ENCODE assay signal across 27 mouse cellular contexts in genomic region chr5:52026148-52026547, GRCm38 (mm10).
DNase-seq lines count a peak whose midpoint lies in the region; ATAC-seq and TF ChIP-seq lines count a peak whose summit lies in the region.
"Had no signal": no experiment of that assay in that cellular context is flagged by ENCODE, and none has a peak within 500 bp of the region (broad histone marks: within the 10 kb centered on the region; RNA-seq: fewer than 3 reads in every experiment).

No protein-coding gene starts in this region.

- TF ChIP-seq EP300 in MEL (IDR thresholded peaks at IDR 0.05; ENCODE audit: low read depth in 1 of 2, low read length in 2 of 2): no peak; a peak in 1 of 4 replicates

- H3K4me3 ChIP-seq in MEL (ENCODE audit: control insufficient read depth in 1 of 2, insufficient read depth in 1 of 2, low read depth in 2 of 2, low read length in 2 of 2): no peak overlapping the region
- no peak overlapping the region for H3K4me3 ChIP-seq in hindbrain, postnatal 0 days (ENCODE audit: low read length)
- H3K4me3 ChIP-seq: embryonic facial prominence, embryonic 10.5 days; embryonic facial prominence, embryonic 13.5 days; erythroblast, embryonic 14.5 days; forebrain, embryonic 12.5 days; forebrain, embryonic 15.5 days; heart, adult 2 months; heart, embryonic 10.5 days; heart, embryonic 13.5 days; hindbrain, embryonic 10.5 days; hindbrain, embryonic 13.5 days had no signal

- TF ChIP-seq POLR2A in MEL (IDR thresholded peaks at IDR 0.05; ENCODE audit: control insufficient read depth in 1 of 2, insufficient read depth in 1 of 2, low read depth in 1 of 2, low read length in 2 of 2, poor library complexity in 1 of 2): no peak

- intact Hi-C loops in heart, postnatal 10 days (cut with DNase I): no loop called here

- H3K4me1 ChIP-seq in MEL (ENCODE audit: control insufficient read depth in 1 of 2, insufficient read depth in 2 of 2, low read length in 2 of 2): peaks cover 0 to 12% of the 10 kb centered on the region in 2 experiments; a peak in 2 of 4 replicates
- no peaks in the 10 kb centered on the region for H3K4me1 ChIP-seq in hindbrain, postnatal 0 days (ENCODE audit: insufficient read depth, low read length)
- H3K4me1 ChIP-seq: embryonic facial prominence, embryonic 10.5 days; embryonic facial prominence, embryonic 13.5 days; forebrain, embryonic 12.5 days; hindbrain, embryonic 10.5 days; hindbrain, embryonic 13.5 days had no signal

- ATAC-seq in common myeloid progenitor, adult 5-6 weeks (replicated peaks; ENCODE audit: low read depth, poor library complexity, severe bottlenecking): peak; percentile 67
- peak; percentile 54; the same call in 1 of the 2 replicates for ATAC-seq in megakaryocyte, adult 5-6 weeks (ENCODE audit: poor library complexity, severe bottlenecking)
- ATAC-seq in CD4-positive, CD25-positive, alpha-beta regulatory T cell, adult 4 months: no peak
- ATAC-seq in hindbrain, postnatal 0 days: no peak
- ATAC-seq: forebrain, embryonic 15.5 days; intestine, postnatal 0 days had no signal

- peaks cover 0 to 13% of the 10 kb centered on the region in 2 experiments; a peak in 2 of 4 replicates for H3K36me3 ChIP-seq in MEL (ENCODE audit: control insufficient read depth in 1 of 2, insufficient read depth in 2 of 2, low read length in 2 of 2)
- no peaks in the 10 kb centered on the region for H3K36me3 ChIP-seq in hindbrain, postnatal 0 days (ENCODE audit: insufficient read depth, low read length)
- H3K36me3 ChIP-seq: embryonic facial prominence, embryonic 10.5 days; embryonic facial prominence, embryonic 13.5 days; forebrain, embryonic 12.5 days; forebrain, embryonic 15.5 days; heart, embryonic 10.5 days; heart, embryonic 13.5 days; hindbrain, embryonic 10.5 days; hindbrain, embryonic 13.5 days had no signal

- H3K79me2 ChIP-seq in MEL (ENCODE audit: control insufficient read depth, insufficient read depth, low read length, poor library complexity): no peaks in the 10 kb centered on the region

- TF ChIP-seq CTCF in MEL (IDR thresholded peaks at IDR 0.05 in 2 of 3, conservative IDR thresholded peaks at IDR 0.05 in 1 of 3; ENCODE audit: control insufficient read depth in 1 of 3, insufficient read depth in 1 of 3, low read depth in 2 of 3, low read length in 3 of 3, poor library complexity in 1 of 3, severe bottlenecking in 1 of 3): no peak
- no peak for TF ChIP-seq CTCF in hindbrain, postnatal 0 days (IDR thresholded peaks at IDR 0.05; ENCODE audit: low read depth)

- no peak overlapping the region for H3K27ac ChIP-seq in MEL (ENCODE audit: control insufficient read depth, low read depth, low read length)
- no peak overlapping the region for H3K27ac ChIP-seq in hindbrain, postnatal 0 days
- H3K27ac ChIP-seq: embryonic facial prominence, embryonic 10.5 days; embryonic facial prominence, embryonic 13.5 days; forebrain, embryonic 12.5 days; forebrain, embryonic 15.5 days; heart, adult 2 months; heart, embryonic 10.5 days; heart, embryonic 13.5 days; hindbrain, embryonic 10.5 days; hindbrain, embryonic 13.5 days had no signal

- DNase-seq in MEL (ENCODE audit: low read depth, low spot score): peak; percentile 72
- no peak for DNase-seq in heart, postnatal 10 days
- no peak for DNase-seq in hindbrain, postnatal 0 days (ENCODE audit: low spot score)
- DNase-seq: adrenal gland, adult 2 months; adrenal gland, postnatal 14 days; B cell, adult 2 months; cerebellum, adult 11 months; cerebellum, adult 2 months; cerebellum, adult 9-11 months; cerebellum, postnatal 25 days; embryo, embryonic 11 days; gastrocnemius, postnatal 25 days; kidney, adult 2 months had no signal

- no peak for TF ChIP-seq RAD21 in MEL (IDR thresholded peaks at IDR 0.05; ENCODE audit: low read depth, low read length)

- H3K27me3 ChIP-seq in MEL (ENCODE audit: control insufficient read depth in 1 of 2, insufficient read depth in 2 of 2, low read length in 2 of 2): no peaks in the 10 kb centered on the region
- H3K27me3 ChIP-seq in hindbrain, postnatal 0 days (ENCODE audit: insufficient read depth, low read length): no peaks in the 10 kb centered on the region
- H3K27me3 ChIP-seq: embryonic facial prominence, embryonic 13.5 days; forebrain, embryonic 12.5 days; forebrain, embryonic 15.5 days; heart, embryonic 13.5 days; hindbrain, embryonic 13.5 days had no signal

- H3K4me2 ChIP-seq in hindbrain, postnatal 0 days (ENCODE audit: low read depth, low read length): no peak overlapping the region
- H3K4me2 ChIP-seq: embryonic facial prominence, embryonic 13.5 days; forebrain, embryonic 12.5 days; forebrain, embryonic 15.5 days; heart, embryonic 13.5 days; hindbrain, embryonic 13.5 days had no signal

- H3K9me3 ChIP-seq in MEL (replicated peaks; ENCODE audit: insufficient read depth, low read length): no peaks in the 10 kb centered on the region
- H3K9me3 ChIP-seq in hindbrain, postnatal 0 days (ENCODE audit: low read length): no peaks in the 10 kb centered on the region
- H3K9me3 ChIP-seq: embryonic facial prominence, embryonic 10.5 days; embryonic facial prominence, embryonic 13.5 days; forebrain, embryonic 12.5 days; forebrain, embryonic 15.5 days; heart, embryonic 10.5 days; heart, embryonic 13.5 days; hindbrain, embryonic 10.5 days; hindbrain, embryonic 13.5 days had no signal

- no peak overlapping the region for H3K9ac ChIP-seq in MEL (ENCODE audit: control insufficient read depth, low read depth, low read length, poor library complexity, severe bottlenecking)
- no peak overlapping the region for H3K9ac ChIP-seq in hindbrain, postnatal 0 days (replicated peaks; ENCODE audit: low read length)
- H3K9ac ChIP-seq: embryonic facial prominence, embryonic 13.5 days; forebrain, embryonic 12.5 days; forebrain, embryonic 15.5 days; heart, embryonic 13.5 days; hindbrain, embryonic 13.5 days had no signal

- 78% methylated on average over 3 of the region's 3 CpGs for WGBS in hindbrain, postnatal 0 days

TF ChIP-seq in MEL, 35 proteins besides CTCF, POLR2A, EP300 and RAD21:
- no peak for TF ChIP-seq TAL1 (IDR thresholded peaks at IDR 0.05; ENCODE audit: low read length)
- TF ChIP-seq ELF1 (IDR thresholded peaks at IDR 0.05; ENCODE audit: low read depth, low read length): 0 out of 2 replicates have a peak, but pooled peaks have one; percentile 15
- no peak for TF ChIP-seq MAZ (IDR thresholded peaks at IDR 0.05; ENCODE audit: low read depth, low read length)
- no peak for TF ChIP-seq GATA1 (IDR thresholded peaks at IDR 0.05; ENCODE audit: low read depth, low read length)
- no peak for TF ChIP-seq MAFK (IDR thresholded peaks at IDR 0.05; ENCODE audit: borderline replicate concordance, low read depth, low read length)

Comparison
In these comparisons a context has a peak if more than half of its experiments do, and no peak if none do; other contexts are left out.
1. ATAC-seq: peak in common myeloid progenitor, adult 5-6 weeks (single experiment) and megakaryocyte, adult 5-6 weeks (single experiment); none in CD4-positive, CD25-positive, alpha-beta regulatory T cell, adult 4 months (single experiment) and hindbrain, postnatal 0 days (single experiment).